In the genomic region with DNA sequence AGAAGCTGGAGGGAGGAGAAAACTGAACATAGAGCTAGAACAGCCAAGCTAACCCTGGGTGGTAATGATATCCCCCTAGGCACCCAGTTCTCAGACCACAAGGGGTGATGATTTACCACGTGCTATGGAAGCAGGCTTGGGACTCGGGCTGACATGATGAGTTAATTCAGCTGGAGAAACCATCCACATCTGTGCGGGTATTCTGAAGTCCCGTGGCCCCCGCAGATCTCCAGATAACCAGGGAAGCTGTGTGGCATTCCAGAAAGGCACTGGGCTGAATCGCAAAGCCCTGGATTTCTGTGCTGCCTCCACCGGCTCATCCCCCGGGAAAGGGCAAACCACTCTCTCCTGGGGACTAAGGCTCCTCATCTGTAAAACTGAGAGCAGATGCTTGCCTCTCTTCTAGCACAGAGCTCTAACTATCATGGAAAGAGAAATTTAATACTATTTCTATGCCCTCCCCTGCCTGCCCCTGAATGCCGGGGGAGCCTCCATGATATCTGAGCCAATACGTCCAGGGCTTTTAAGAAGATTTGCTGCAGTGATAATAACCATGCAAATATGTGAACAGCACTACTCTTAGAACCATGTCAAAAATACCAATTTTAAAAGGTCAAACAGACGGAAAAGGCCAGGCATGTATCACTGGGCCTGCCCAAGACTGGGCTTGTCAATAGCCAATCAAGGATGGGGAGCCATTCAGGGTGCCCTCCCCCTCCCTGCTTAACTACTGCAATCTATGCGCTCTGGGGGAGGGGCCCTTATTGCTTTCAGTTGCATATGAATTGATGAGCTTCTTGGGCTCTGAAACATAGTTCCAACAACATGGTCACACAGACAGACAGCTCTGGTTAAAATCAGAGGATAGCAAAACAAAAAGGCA, we compare ENCODE assay signal across 13 mouse cellular contexts.
DNase-seq lines count a peak whose midpoint lies in the region; ATAC-seq lines count a peak whose summit lies in the region.
"Had no signal": no experiment of that assay in that cellular context is flagged by ENCODE, and none has a peak within 500 bp of the region (broad histone marks: within the 10 kb centered on the region; RNA-seq: fewer than 3 reads in every experiment).

No protein-coding gene starts in this region.

- H3K9me3 ChIP-seq in forebrain, embryonic 10.5 days: no peaks in the 10 kb centered on the region
- H3K9me3 ChIP-seq in forebrain, embryonic 15.5 days: no peaks in the 10 kb centered on the region
- no peaks in the 10 kb centered on the region for H3K9me3 ChIP-seq in embryonic facial prominence, embryonic 10.5 days
- H3K9me3 ChIP-seq in hindbrain, embryonic 16.5 days (ENCODE audit: control insufficient read depth, low read length): no peaks in the 10 kb centered on the region
- H3K9me3 ChIP-seq in midbrain, embryonic 14.5 days (ENCODE audit: control insufficient read depth, low read length): no peaks in the 10 kb centered on the region

- H3K36me3 ChIP-seq in forebrain, embryonic 10.5 days (replicated peaks): no peaks in the 10 kb centered on the region
- H3K36me3 ChIP-seq in forebrain, embryonic 15.5 days: no peaks in the 10 kb centered on the region
- no peaks in the 10 kb centered on the region for H3K36me3 ChIP-seq in embryonic facial prominence, embryonic 10.5 days (replicated peaks)
- H3K36me3 ChIP-seq in hindbrain, embryonic 16.5 days (ENCODE audit: control insufficient read depth, insufficient read depth, low read length): no peaks in the 10 kb centered on the region
- H3K36me3 ChIP-seq in midbrain, embryonic 14.5 days (ENCODE audit: control insufficient read depth, insufficient read depth, low read length): no peaks in the 10 kb centered on the region

- H3K27ac ChIP-seq in forebrain, embryonic 10.5 days: peak overlapping the region; percentile 78
- H3K27ac ChIP-seq in forebrain, embryonic 15.5 days (replicated peaks): no peak overlapping the region
- H3K27ac ChIP-seq in embryonic facial prominence, embryonic 10.5 days (replicated peaks): peak overlapping the region; percentile 80
- no peak overlapping the region; the same call in 1 of the 2 replicates for H3K27ac ChIP-seq in hindbrain, embryonic 16.5 days (ENCODE audit: low read depth, low read length)
- no peak overlapping the region; the same call in 1 of the 2 replicates for H3K27ac ChIP-seq in midbrain, embryonic 14.5 days (replicated peaks; ENCODE audit: low read depth, low read length)

- no peak overlapping the region for H3K9ac ChIP-seq in forebrain, embryonic 15.5 days (replicated peaks)
- 0 out of 2 replicates have a peak overlapping the region, but pooled peaks have one; percentile 26 for H3K9ac ChIP-seq in hindbrain, embryonic 16.5 days (ENCODE audit: low read depth, low read length)
- H3K9ac ChIP-seq in midbrain, embryonic 14.5 days (replicated peaks; ENCODE audit: low read length): no peak overlapping the region

- H3K27me3 ChIP-seq in forebrain, embryonic 10.5 days (ENCODE audit: poor library complexity, severe bottlenecking): no peaks in the 10 kb centered on the region
- H3K27me3 ChIP-seq in forebrain, embryonic 15.5 days: no peaks in the 10 kb centered on the region
- H3K27me3 ChIP-seq in embryonic facial prominence, embryonic 10.5 days (replicated peaks; ENCODE audit: low read depth, poor library complexity, severe bottlenecking): no peaks in the 10 kb centered on the region
- no peaks in the 10 kb centered on the region for H3K27me3 ChIP-seq in hindbrain, embryonic 16.5 days (replicated peaks; ENCODE audit: control insufficient read depth, insufficient read depth, low read length)
- no peaks in the 10 kb centered on the region for H3K27me3 ChIP-seq in midbrain, embryonic 14.5 days (ENCODE audit: control insufficient read depth, insufficient read depth, low read length)

- H3K4me3 ChIP-seq in forebrain, embryonic 10.5 days: no peak overlapping the region
- H3K4me3 ChIP-seq in forebrain, embryonic 15.5 days: no peak overlapping the region
- H3K4me3 ChIP-seq in embryonic facial prominence, embryonic 10.5 days: peak overlapping the region; percentile 27; the same call in 1 of the 2 replicates
- H3K4me3 ChIP-seq in hindbrain, embryonic 16.5 days (ENCODE audit: low read length): no peak overlapping the region
- no peak overlapping the region for H3K4me3 ChIP-seq in midbrain, embryonic 14.5 days (replicated peaks; ENCODE audit: low read depth, low read length)

- peak; percentile 29 for DNase-seq in forebrain, embryonic 10.5 days (ENCODE audit: extremely low spot score, low spot score)
- peak; percentile 65 for DNase-seq in embryonic facial prominence, embryonic 10.5 days (ENCODE audit: low spot score)
- peak; percentile 44 for DNase-seq in midbrain, embryonic 14.5 days
- no peak for DNase-seq in ovary, adult 18-20 months (ENCODE audit: low spot score)
- no peak for DNase-seq in gastrocnemius, adult 18-20 months (ENCODE audit: low spot score)
- no peak for DNase-seq in heart, postnatal 10 days
- DNase-seq: adrenal gland, postnatal 36 days; cerebellum, postnatal 14 days; gastrocnemius, postnatal 25 days; left cerebral cortex, postnatal 4 days; right cerebral cortex, postnatal 25 days had no signal

- H3K4me1 ChIP-seq in forebrain, embryonic 10.5 days: peaks cover 31% of the 10 kb centered on the region
- H3K4me1 ChIP-seq in forebrain, embryonic 15.5 days: peaks cover 21% of the 10 kb centered on the region
- H3K4me1 ChIP-seq in embryonic facial prominence, embryonic 10.5 days: peaks cover 45% of the 10 kb centered on the region
- H3K4me1 ChIP-seq in hindbrain, embryonic 16.5 days (ENCODE audit: control insufficient read depth, insufficient read depth, low read depth, low read length): peaks cover 8% of the 10 kb centered on the region
- H3K4me1 ChIP-seq in midbrain, embryonic 14.5 days (ENCODE audit: control insufficient read depth, insufficient read depth, low read length): peaks cover 13% of the 10 kb centered on the region

- WGBS in forebrain, embryonic 10.5 days: 21% methylated on average over 12 of the region's 12 CpGs
- 31% methylated on average over 12 of the region's 12 CpGs for WGBS in forebrain, embryonic 15.5 days
- WGBS in embryonic facial prominence, embryonic 10.5 days: 14% methylated on average over 12 of the region's 12 CpGs
- WGBS in hindbrain, embryonic 16.5 days: 27% methylated on average over 12 of the region's 12 CpGs
- 5% methylated on average over 12 of the region's 12 CpGs for WGBS in midbrain, embryonic 14.5 days

- intact Hi-C loops in heart, postnatal 10 days (cut with DNase I): loop anchor here (10.0 kb wide), 1 partner anchor 1353 kb away; a partner anchor contains a TSS

- H3K4me2 ChIP-seq in forebrain, embryonic 15.5 days (replicated peaks): no peak overlapping the region
- H3K4me2 ChIP-seq in hindbrain, embryonic 16.5 days (ENCODE audit: low read length): 0 out of 2 replicates have a peak overlapping the region, but pooled peaks have one; percentile 4
- 0 out of 2 replicates have a peak overlapping the region, but pooled peaks have one; percentile 13 for H3K4me2 ChIP-seq in midbrain, embryonic 14.5 days (ENCODE audit: low read length)

- ATAC-seq in forebrain, embryonic 15.5 days (replicated peaks): no peak; the same call in 1 of the 2 replicates
- peak; percentile 46; the same call in 1 of the 2 replicates for ATAC-seq in hindbrain, embryonic 16.5 days
- ATAC-seq in midbrain, embryonic 14.5 days (ENCODE audit: low FRiP score, low TSS enrichment): no peak

Comparison
In these comparisons a context has a peak if more than half of its experiments do, and no peak if none do; other contexts are left out.
1. H3K27ac ChIP-seq: peak in forebrain, embryonic 10.5 days (single experiment) and embryonic facial prominence, embryonic 10.5 days (single experiment); none in forebrain, embryonic 15.5 days (single experiment), hindbrain, embryonic 16.5 days (single experiment) and midbrain, embryonic 14.5 days (single experiment).
2. DNase-seq: peak in forebrain, embryonic 10.5 days (single experiment), embryonic facial prominence, embryonic 10.5 days (single experiment) and midbrain, embryonic 14.5 days (single experiment); none in ovary, adult 18-20 months (single experiment), gastrocnemius, adult 18-20 months (single experiment) and heart, postnatal 10 days (0 of 2).